Mouse (Mus musculus) liver, postnatal 0 days (tissue): ENCODE measurements around the gene Cul7.

ENCODE experiments used
- CTCF ChIP-seq: sonication (generic); IDR thresholded peaks from 2 replicates; pipeline ENCODE4 v1.5.1; 2016; ENCODE audit warnings: antibody characterized with exemption, low read depth
- EP300 ChIP-seq: IDR thresholded peaks from 2 replicates; pipeline ENCODE4 v1.6.1; 2016; ENCODE audit warnings: antibody characterized with exemption, low read depth, mild to moderate bottlenecking

DNA sequence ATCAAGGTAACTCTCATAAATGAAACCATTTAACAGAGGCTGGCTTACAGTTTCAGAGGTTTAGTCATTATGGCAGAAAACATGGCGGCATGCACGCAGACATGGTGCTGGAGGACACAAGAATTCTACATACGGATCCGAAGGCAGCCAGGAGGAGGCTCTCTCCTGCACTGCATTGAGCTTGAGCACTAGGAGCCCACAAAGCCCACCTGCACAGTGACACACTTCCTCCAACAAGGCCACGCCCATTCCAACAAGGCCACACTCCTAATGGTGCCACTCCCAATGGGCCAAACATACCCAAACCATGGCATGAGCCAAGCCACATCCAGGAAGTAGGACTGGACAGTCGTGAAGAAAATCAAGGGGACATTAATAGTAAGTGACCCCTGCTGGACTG, 38.8 kb upstream of the Cul7 start:
- no peak for TF ChIP-seq CTCF
- TF ChIP-seq EP300 = no peak
